15 mouse cellular contexts compared by ENCODE assay signal in the genomic region with DNA sequence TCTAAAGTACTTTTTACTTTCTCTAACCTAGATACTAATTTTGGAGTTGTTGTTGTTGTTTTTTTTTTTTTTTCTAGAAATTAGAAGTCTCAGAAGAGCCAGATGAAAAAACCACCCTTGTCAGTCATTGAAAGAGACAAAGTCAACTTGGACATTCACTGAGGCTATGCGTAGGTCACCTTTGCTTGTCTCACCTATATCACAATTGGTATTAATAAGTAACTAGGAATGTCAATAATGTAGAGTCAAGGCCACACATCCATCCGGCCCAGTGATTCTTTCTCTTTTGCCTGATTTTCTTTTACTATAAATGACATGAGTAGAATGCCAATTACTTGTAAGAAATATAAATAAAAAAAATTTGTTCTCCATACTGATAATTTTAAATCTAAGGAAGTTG. TPM values are rescaled to one million over a fixed set of nuclear protein-coding genes. Genes with fewer than 3 reads are reported as not detected.
"Had no signal": no experiment of that assay in that cellular context is flagged by ENCODE, and none has a peak within 500 bp of the region (broad histone marks: within the 10 kb centered on the region; RNA-seq: fewer than 3 reads in every experiment).

No protein-coding gene starts in this region.

- H3K9me3 ChIP-seq: midbrain, embryonic 10.5 days; midbrain, embryonic 12.5 days; neural tube, embryonic 12.5 days had no signal

- H3K27ac ChIP-seq: midbrain, embryonic 10.5 days; midbrain, embryonic 12.5 days; neural tube, embryonic 12.5 days had no signal

- H3K27me3 ChIP-seq: neural tube, embryonic 12.5 days had no signal

- H3K4me3 ChIP-seq: midbrain, embryonic 10.5 days; midbrain, embryonic 12.5 days; neural tube, embryonic 12.5 days had no signal

- DNase-seq: lung, adult 18-20 months; lung, embryonic 14.5 days; lung, postnatal 10 days; lung, postnatal 4 days; midbrain, embryonic 14.5 days; right cerebral cortex, postnatal 14 days; thymus, adult 18-20 months; thymus, postnatal 14 days; thymus, postnatal 36 days had no signal

- H3K9ac ChIP-seq: lung, embryonic 14.5 days; midbrain, embryonic 12.5 days; neural tube, embryonic 12.5 days had no signal

- H3K36me3 ChIP-seq: midbrain, embryonic 10.5 days; midbrain, embryonic 12.5 days; neural tube, embryonic 12.5 days had no signal

- H3K4me2 ChIP-seq: lung, embryonic 14.5 days; midbrain, embryonic 12.5 days; neural tube, embryonic 12.5 days had no signal

- ATAC-seq: midbrain, embryonic 16.5 days had no signal

- H3K4me1 ChIP-seq: midbrain, embryonic 10.5 days; midbrain, embryonic 12.5 days; neural tube, embryonic 12.5 days had no signal

RNA-seq across cellular contexts. Expression of a gene that starts 39.5 kb away (rescaled TPM):
- total RNA-seq: megakaryocyte-erythroid progenitor cell, adult 5-6 weeks; monocyte, adult 5-6 weeks had no signal
